Mouse (Mus musculus): ENCODE results near the gene Armh2. TPM values are rescaled to one million over a fixed set of nuclear protein-coding genes. Genes with fewer than 3 reads are reported as not detected.
A peak's percentile ranks its signal among the peaks of the same experiment; 100 is the strongest.

Armh2 gene
- not detected in 2 replicates for polyA plus RNA-seq (2015; fragmentation: Nextera tagmentation; extraction: Ambion mirVana)

DNA sequence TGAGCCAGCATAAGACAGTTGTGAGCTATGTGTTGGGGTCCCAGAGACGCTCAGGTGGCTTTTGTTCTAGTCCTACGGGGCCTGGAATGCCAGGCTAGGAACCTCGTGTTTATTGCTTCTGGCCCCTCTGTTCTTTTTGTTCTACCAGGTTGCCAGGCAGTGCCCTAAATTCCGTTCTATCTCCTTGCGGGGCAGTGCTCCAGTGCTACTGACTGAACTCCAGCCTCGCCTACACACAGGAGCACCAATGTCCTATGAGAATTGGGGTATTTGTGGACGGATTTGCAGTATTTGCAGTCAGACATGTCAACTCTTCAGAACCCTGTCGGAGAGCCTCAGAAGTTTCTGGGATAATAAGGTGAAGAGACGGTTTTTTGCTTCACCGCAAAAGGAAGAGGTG is at the start of gene Armh2:
Gene Armh2 (plus strand): TSS at position 205 of the 400 bp plus-strand sequence.
- Histone ChIP-seq H3K4me3 (no peak within 1 kb of the TSS), H3K27me3 (replicated peaks) (no peaks in the 10 kb centered on the region), H3K36me3 (0 out of 2 replicates have a peak, but pooled peaks cover 9% of the 10 kb centered on the region), H3K9ac (no peak within 1 kb of the TSS), H3K27ac (replicated peaks) (no peak within 1 kb of the TSS), H3K4me1 (peaks cover 4% of the 10 kb centered on the region), H3K9me3 (no peaks in the 10 kb centered on the region), H3K4me2 (no peak within 1 kb of the TSS)
- ATAC-seq (ENCODE audit: extremely low read depth, insufficient number of reproducible peaks, low FRiP score, low TSS enrichment), result no peak
- WGBS, result 90% methylated on average over 10 of the region's 10 CpGs

DNA sequence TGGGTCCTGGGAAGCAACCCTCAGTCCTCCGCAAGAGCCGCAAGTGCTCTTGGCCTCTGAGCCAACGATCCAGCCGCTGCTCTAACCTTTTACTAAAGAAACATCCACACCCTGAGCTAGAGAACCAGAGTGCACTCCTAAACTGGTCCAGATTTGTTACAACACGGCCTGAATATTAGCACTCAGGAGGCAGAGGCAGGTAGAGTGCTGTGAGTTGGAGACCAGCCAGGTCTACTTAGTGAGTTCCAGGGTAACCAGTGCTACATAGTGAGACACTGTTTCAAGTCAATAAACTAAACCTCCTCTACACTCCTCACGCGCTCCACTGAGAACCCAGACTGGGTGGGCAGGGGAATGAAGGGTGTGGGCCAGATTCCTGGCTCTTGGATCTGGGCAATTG is 47.7 kb upstream of the Armh2 start:
- no peak for ATAC-seq (ENCODE audit: extremely low read depth, insufficient number of reproducible peaks, low FRiP score, low TSS enrichment)
- Histone ChIP-seq H3K27me3 (replicated peaks) (0 out of 2 replicates have a peak, but pooled peaks cover 3% of the 10 kb centered on the region), H3K9me3 (no peaks in the 10 kb centered on the region), H3K4me2 (no peak overlapping the region), H3K4me3 (no peak overlapping the region), H3K4me1 (no peaks in the 10 kb centered on the region), H3K27ac (replicated peaks) (no peak overlapping the region), H3K36me3 (peaks cover 27% of the 10 kb centered on the region), H3K9ac (no peak overlapping the region)
- 87% methylated on average over 7 of the region's 7 CpGs for WGBS

DNA sequence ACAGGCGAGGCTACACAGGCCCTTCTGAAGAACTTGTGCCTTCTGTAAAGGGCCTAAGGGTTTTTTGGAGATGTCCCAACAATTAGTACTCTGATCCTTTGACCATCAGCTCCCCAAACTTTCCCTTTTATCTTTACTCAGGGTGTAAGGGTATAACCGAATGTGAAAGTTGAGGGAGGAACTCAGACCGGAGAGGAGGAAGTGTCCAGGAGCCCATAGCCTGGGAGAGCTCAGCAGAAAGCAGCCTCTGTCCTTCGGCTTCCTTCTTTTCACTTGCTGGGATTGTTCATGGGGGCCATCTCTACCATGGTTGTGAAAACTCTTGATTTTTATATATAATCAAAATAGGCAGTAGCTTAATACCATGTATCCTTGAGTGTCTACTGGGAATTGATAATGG is 42.3 kb upstream of the Armh2 start:
- no peak for ATAC-seq (ENCODE audit: extremely low read depth, insufficient number of reproducible peaks, low FRiP score, low TSS enrichment)
- Histone ChIP-seq H3K27ac (replicated peaks) (no peak overlapping the region), H3K4me3 (no peak overlapping the region), H3K4me2 (no peak overlapping the region), H3K9me3 (no peaks in the 10 kb centered on the region), H3K27me3 (replicated peaks) (no peaks in the 10 kb centered on the region), H3K4me1 (no peaks in the 10 kb centered on the region), H3K36me3 (peaks cover 57% of the 10 kb centered on the region), H3K9ac (no peak overlapping the region)
- WGBS, result 82% methylated on average over 4 of the region's 4 CpGs

DNA sequence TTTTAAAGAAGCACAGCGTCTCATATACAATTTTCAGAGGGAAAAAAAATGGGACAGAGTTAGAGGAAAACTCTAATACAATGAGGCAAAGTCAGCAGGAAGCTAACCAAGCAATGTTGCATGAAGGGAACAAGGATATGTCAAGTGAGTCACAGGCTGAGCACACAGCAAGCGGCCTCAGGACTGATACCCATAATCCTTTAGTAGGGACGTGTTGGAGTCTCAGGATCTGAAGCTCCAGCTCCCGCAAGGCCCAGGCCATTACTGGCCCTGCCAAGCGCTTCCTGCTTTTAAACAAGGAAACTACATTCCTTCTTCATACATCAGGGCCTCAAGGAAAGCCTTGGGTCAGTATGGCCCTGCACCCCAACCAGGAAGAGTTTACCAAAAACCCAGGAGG is 38.9 kb upstream of the Armh2 start:
- peaks cover 35% of the 10 kb centered on the region for H3K36me3 ChIP-seq
- no peak for ATAC-seq (ENCODE audit: extremely low read depth, insufficient number of reproducible peaks, low FRiP score, low TSS enrichment)
- H3K4me1 ChIP-seq, result no peaks in the 10 kb centered on the region
- H3K4me3 ChIP-seq, result no peak overlapping the region
- 66% methylated on average over 5 of the region's 5 CpGs for WGBS
- H3K4me2 ChIP-seq, result no peak overlapping the region
- H3K9me3 ChIP-seq, result no peaks in the 10 kb centered on the region
- H3K27me3 ChIP-seq (replicated peaks), result no peaks in the 10 kb centered on the region
- H3K27ac ChIP-seq (replicated peaks), result no peak overlapping the region
- H3K9ac ChIP-seq, result no peak overlapping the region

DNA sequence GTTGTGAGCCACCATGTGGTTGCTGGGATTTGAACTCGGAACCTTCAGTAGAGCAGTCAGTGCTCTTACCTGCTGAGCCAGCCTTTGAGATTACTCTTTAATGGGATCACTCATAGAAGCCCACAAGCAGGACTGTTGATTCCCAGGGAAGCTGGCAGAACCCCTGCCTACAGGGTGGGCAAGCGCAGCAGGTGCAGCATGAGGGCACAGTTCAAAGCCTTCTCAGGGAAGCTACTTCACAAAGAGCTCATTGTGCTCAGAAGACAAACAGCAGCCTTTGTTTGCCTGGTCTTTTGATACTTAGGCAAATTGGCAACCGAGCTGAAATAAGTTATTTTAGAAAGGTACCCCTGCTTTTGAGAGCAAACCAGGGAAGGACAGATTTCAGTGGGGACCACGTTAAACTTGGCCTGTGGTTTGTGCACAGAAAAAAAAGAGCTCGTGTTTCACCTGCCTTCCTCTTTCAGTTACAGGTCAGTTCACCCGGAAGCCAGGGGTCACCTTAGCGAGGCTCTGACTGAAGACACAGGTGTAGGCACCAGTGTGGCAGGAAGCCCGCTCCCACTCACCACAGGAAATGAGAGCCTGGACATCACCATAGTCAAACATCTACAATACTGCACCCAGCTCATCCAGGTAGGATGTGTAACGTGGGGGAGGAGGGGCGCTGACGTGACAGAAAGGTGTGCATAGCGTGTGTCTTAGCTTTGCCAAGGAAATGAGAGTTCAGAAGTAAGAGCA is 31.2 kb upstream of the Armh2 start:
- Histone ChIP-seq H3K9me3 (no peaks in the 10 kb centered on the region), H3K4me1 (peaks cover 16% of the 10 kb centered on the region), H3K4me3 (no peak overlapping the region), H3K4me2 (no peak overlapping the region), H3K27ac (replicated peaks) (no peak overlapping the region), H3K9ac (no peak overlapping the region), H3K36me3 (peaks cover 8% of the 10 kb centered on the region; the same call in 1 of the 2 replicates), H3K27me3 (replicated peaks) (no peaks in the 10 kb centered on the region)
- ATAC-seq (ENCODE audit: extremely low read depth, insufficient number of reproducible peaks, low FRiP score, low TSS enrichment), result no peak
- WGBS, result 81% methylated on average over 12 of the region's 12 CpGs

DNA sequence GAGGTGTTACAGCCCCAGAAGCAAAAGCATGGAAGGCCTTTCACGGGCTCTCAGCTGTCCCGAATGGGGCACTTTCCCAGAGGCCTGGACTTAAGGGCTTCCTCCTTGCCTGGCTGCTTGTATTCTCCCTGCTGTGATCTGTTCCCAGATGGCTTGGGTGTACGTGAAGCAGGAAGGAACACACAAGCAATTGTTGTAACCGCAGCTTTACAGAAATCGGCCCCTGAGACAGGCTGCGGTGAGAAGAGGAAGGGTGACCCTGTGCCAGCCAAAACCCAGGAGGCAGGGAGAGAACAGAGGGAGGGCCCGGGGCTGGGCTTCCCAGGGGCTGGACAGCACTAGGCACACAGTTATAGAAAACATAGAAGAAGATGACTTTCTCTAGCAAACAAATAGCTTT is 30.1 kb upstream of the Armh2 start:
- Histone ChIP-seq H3K27me3 (replicated peaks) (no peaks in the 10 kb centered on the region; the same call in 1 of the 2 replicates), H3K4me3 (no peak overlapping the region), H3K27ac (replicated peaks) (no peak overlapping the region), H3K4me1 (peaks cover 16% of the 10 kb centered on the region), H3K36me3 (peaks cover 20% of the 10 kb centered on the region), H3K9me3 (no peaks in the 10 kb centered on the region), H3K4me2 (no peak overlapping the region), H3K9ac (no peak overlapping the region)
- no peak for ATAC-seq (ENCODE audit: extremely low read depth, insufficient number of reproducible peaks, low FRiP score, low TSS enrichment)
- WGBS, result 66% methylated on average over 7 of the region's 7 CpGs

DNA sequence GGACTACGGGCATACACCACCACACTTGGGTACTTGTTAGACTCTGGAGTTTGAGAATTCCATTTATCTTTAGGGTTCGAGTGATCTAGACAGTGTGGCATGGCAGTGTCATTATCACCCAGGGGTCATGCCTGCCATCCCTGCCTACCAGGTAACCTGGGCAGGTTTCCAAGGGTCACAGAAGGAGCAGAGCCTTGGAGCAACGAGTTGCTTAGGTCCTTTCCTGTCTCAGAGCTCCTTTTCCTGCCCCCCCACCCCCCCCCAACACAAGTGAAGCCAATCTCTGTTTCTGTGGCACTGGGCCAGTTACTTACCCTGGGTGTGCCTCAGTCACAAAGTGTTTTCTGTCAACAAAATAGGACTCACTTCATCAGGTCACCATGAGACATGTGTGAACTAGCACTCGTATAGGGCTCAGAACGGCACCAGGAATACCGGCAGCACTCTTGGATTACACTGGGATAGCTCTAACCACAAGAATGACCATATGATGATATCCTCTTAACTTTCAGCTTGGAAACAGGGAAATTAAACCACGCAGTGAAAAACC is 28.4 kb upstream of the Armh2 start:
- Histone ChIP-seq H3K36me3 (peaks cover 33% of the 10 kb centered on the region), H3K27ac (replicated peaks) (peak overlapping the region; percentile 20; the same call in 1 of the 2 replicates), H3K4me2 (peak overlapping the region; percentile 61; the same call in 1 of the 2 replicates), H3K4me3 (no peak overlapping the region), H3K9ac (no peak overlapping the region; the same call in 1 of the 2 replicates), H3K9me3 (no peaks in the 10 kb centered on the region), H3K4me1 (peaks cover 16% of the 10 kb centered on the region), H3K27me3 (replicated peaks) (no peaks in the 10 kb centered on the region; the same call in 1 of the 2 replicates)
- WGBS, result 43% methylated on average over 7 of the region's 7 CpGs
- no peak for ATAC-seq (ENCODE audit: extremely low read depth, insufficient number of reproducible peaks, low FRiP score, low TSS enrichment)

DNA sequence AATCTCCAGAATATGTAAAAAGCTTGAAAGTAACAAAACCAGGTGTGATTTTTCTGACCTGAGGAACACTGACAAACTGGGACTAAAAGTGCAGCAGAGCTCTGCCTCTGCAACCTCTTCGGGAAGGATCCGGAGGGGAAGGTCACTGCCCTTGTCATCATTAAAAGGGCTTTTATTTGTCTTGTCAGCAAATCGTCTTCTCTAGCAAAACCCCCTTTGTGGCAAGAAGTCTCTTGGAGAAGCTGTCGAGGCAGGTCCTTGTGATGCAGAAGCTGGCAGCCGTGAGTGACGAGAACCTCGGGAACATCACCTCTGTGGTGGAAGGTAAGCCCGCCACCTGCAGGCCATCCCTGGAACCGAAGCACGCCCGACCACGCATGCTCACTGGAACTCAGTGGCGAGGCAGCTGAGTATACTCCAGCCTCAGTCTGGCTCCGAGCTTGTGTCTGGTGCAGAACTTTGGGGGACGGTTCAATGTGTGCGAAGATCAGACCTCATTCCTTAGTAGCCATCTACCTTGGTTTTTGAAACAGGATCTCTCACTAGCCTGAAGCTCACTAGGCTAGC is 27.5 kb upstream of the Armh2 start:
- 8% methylated on average over 16 of the region's 16 CpGs for WGBS
- H3K27me3 ChIP-seq (replicated peaks), result no peaks in the 10 kb centered on the region; the same call in 1 of the 2 replicates
- peak overlapping the region; percentile 19; the same call in 1 of the 2 replicates for H3K9ac ChIP-seq
- H3K27ac ChIP-seq (replicated peaks), result no peak overlapping the region; the same call in 1 of the 2 replicates
- H3K36me3 ChIP-seq, result peaks cover 42% of the 10 kb centered on the region
- H3K4me1 ChIP-seq, result peaks cover 16% of the 10 kb centered on the region
- peak overlapping the region; percentile 61 for H3K4me2 ChIP-seq
- H3K4me3 ChIP-seq, result peak overlapping the region; percentile 23; the same call in 1 of the 2 replicates
- H3K9me3 ChIP-seq, result no peaks in the 10 kb centered on the region
- no peak for ATAC-seq (ENCODE audit: extremely low read depth, insufficient number of reproducible peaks, low FRiP score, low TSS enrichment)

DNA sequence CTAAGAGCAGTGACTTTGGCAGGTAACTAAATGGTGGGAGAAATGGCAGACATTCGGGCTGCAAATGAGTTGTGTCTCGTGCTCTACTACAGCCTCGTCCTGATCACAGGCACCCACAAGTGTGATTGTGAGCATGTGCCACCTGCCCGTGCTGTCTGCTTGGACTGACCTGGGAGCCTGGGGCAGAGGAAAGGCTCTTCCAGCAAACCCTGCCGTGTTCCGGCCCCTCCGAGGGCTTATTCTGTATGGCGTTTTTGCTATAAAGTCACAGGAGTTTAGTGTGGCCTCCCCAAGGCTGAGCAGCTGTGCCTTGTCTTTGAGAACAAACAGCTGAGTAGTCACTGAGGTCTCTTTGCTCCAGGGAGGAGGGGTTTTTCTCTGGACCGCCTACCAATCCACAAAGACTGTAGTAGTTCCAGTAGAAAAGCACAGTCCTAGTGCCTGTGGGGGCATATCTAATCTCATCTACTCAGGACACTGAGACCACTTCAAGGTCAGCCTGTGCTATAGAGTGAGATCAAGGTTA is 26.6 kb upstream of the Armh2 start:
- WGBS, result 76% methylated on average over 9 of the region's 9 CpGs
- Histone ChIP-seq H3K27me3 (replicated peaks) (no peaks in the 10 kb centered on the region; the same call in 1 of the 2 replicates), H3K9ac (no peak overlapping the region), H3K36me3 (peaks cover 49% of the 10 kb centered on the region), H3K4me3 (no peak overlapping the region), H3K4me2 (no peak overlapping the region), H3K9me3 (no peaks in the 10 kb centered on the region), H3K27ac (replicated peaks) (no peak overlapping the region), H3K4me1 (peaks cover 16% of the 10 kb centered on the region)
- no peak for ATAC-seq (ENCODE audit: extremely low read depth, insufficient number of reproducible peaks, low FRiP score, low TSS enrichment)

DNA sequence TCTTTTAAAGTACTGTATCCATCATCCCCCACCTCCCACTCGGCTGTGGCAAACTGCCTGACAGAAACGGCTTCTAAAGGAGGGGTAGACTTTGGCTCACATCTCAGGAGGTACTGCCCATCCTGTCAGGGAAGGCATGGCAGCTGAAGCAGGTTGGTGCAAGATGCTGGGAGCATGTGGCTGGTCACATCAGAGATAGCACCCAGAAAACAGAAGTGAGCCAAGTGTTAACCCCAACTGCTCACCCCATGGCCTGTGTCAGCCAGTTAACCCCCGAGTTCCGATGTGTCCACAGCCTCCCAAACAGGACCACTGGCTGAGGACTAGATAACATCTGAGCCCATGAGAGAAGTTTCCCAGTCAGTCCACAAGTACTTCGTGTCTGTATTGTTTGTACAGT is 25.4 kb upstream of the Armh2 start:
- H3K9ac ChIP-seq, result no peak overlapping the region
- WGBS, result 68% methylated on average over 5 of the region's 5 CpGs
- H3K36me3 ChIP-seq, result peaks cover 49% of the 10 kb centered on the region
- no peaks in the 10 kb centered on the region; the same call in 1 of the 2 replicates for H3K27me3 ChIP-seq (replicated peaks)
- no peaks in the 10 kb centered on the region for H3K9me3 ChIP-seq
- no peak for ATAC-seq (ENCODE audit: extremely low read depth, insufficient number of reproducible peaks, low FRiP score, low TSS enrichment)
- no peak overlapping the region for H3K4me2 ChIP-seq
- no peak overlapping the region for H3K27ac ChIP-seq (replicated peaks)
- H3K4me1 ChIP-seq, result peaks cover 16% of the 10 kb centered on the region
- H3K4me3 ChIP-seq, result no peak overlapping the region

DNA sequence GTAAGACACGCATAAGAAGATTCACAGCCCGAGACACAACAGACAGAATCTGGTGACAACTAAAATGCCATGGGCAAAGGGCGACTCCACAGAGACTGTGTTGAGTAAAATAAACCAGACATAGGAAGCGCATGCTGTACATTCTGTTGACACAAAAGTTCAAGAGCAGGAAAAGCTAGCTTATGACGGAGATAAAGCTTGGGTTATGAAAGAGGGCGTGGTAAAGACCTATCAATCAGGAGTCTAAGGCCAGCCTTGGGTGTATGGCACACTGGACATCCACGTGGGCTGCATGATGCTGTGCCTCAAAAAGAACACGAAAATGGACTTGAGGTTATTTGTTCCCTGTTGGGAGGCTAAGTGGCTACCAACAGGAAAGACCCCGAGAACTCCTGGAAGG is 24.6 kb upstream of the Armh2 start:
- Histone ChIP-seq H3K36me3 (peaks cover 50% of the 10 kb centered on the region), H3K27me3 (replicated peaks) (no peaks in the 10 kb centered on the region; the same call in 1 of the 2 replicates), H3K4me1 (peaks cover 16% of the 10 kb centered on the region), H3K27ac (replicated peaks) (no peak overlapping the region), H3K4me3 (no peak overlapping the region), H3K9ac (no peak overlapping the region), H3K9me3 (no peaks in the 10 kb centered on the region), H3K4me2 (no peak overlapping the region)
- 60% methylated on average over 9 of the region's 9 CpGs for WGBS
- no peak for ATAC-seq (ENCODE audit: extremely low read depth, insufficient number of reproducible peaks, low FRiP score, low TSS enrichment)

Data from heart, embryonic 13.5 days (tissue).